Mouse (Mus musculus): Measurements from ENCODE around the gene Chpf.

Gene Chpf

DNA sequence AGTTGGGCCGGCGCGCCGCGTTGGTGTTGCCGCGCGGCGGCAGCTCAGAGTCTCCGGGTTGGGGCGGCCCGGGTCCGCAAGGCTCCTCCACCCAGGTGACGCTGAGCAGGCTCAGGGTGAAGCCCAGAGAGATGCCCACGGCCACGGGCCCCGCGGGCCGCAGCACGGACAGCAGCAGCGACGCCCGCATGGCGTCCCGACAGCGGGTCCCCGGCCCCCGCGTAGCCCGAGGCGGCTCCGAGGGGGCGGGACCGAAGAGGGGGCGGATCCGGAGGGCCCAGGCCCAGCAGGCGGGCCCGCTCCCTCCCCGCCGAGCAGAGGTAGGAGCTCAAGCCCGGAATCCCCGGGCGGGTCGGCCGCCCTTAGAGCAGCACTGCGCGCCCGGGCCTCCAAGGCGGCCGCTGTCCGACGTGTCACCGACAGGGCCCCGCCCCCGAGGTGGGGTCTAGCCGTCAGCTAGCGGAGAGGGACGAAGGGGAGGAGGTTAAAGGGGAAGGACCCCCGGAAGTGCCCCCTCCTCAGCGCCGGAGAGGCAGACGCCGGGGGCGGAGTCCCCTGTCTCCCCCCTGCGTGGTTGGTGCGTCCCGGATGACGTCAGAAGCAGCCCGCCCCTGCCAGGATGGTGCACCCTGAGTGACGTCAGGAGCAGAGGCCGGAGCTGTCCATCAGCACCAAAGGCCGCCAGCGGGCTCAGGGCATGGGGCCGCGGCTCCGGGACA lies at the start of gene Chpf, which contains the start of gene Tmem198:
Gene Chpf, minus strand, starts transcription at position 392 of the 719 bp plus-strand sequence.
Gene Tmem198, plus strand, starts transcription at position 617 of the 719 bp plus-strand sequence.
- peak; percentile 99 for DNase-seq

DNA sequence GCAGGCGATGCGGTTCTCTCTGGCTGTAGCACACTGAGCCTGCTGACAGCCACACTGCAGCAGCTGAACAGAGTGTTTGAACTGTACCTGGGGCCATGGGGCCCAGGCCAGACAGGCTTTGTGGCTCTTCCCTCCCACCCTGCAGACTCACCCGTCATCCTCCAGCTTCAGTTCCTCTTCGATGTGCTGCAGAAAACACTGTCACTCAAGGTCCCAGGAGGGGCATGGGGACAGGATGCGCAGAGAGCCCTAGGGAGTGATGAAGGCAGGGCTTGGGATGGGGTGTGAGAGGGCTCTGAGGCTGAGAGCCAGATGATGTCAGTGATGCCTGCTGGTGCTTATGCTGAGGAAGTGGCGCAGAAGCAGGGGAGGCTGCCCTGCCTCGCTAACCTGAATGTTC lies 45.6 kb upstream of the Chpf start:
- no peak for DNase-seq

GRCm38 (mm10) chr1:75521321-75522031 lies 42.4 kb upstream of the Chpf start, which contains the start of gene Stk11ip:
TSS of gene Stk11ip (plus strand) at chr1:75521529.
- DNase-seq: peak; percentile 91

GRCm38 (mm10) chr1:75519576-75519975 lies 40.5 kb upstream of the Chpf start:
- DNase-seq: no peak

DNA sequence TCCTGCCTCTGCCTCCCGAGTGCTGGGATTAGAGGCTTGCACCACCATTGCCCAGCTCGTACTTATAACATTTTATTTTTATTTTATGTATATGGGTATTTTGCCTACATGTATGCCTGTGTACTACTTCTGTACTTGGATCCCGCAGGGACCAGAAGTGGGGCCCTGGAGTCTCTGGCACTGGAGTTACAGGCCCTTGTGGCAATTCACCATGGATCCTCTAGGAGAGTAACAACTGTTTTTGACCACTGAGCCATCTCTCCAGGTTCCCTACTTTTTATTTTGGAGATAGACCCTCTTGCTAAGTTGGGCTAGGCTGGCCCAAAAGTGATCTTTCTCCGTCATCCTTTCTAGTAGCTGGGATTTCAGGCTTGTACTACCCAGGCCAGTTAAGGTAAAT lies 39.3 kb upstream of the Chpf start:
- no peak for DNase-seq

DNA sequence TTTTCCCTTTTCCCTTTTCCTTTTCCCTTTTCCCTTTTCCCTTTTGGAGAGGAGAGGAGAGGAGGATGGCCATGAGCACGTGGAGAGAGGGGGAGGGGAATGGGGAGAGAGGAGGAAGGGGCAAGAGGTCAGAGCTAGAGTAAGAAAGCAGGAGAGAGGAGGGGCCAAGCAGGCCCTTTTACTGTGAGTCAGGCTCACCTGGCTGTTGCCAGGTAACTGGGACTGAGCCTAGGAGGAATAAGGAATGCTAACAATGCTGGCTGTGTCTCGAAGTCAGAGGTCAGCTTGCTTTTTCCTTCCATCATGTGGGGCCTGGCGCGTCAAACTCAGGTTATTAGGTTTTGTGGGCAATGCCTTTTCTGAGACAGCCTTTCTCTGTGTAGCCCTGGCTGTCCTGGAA lies 38.9 kb upstream of the Chpf start:
- no peak for DNase-seq

GRCm38 (mm10) chr1:75516703-75517380 lies 37.7 kb upstream of the Chpf start:
- no peak for DNase-seq

DNA sequence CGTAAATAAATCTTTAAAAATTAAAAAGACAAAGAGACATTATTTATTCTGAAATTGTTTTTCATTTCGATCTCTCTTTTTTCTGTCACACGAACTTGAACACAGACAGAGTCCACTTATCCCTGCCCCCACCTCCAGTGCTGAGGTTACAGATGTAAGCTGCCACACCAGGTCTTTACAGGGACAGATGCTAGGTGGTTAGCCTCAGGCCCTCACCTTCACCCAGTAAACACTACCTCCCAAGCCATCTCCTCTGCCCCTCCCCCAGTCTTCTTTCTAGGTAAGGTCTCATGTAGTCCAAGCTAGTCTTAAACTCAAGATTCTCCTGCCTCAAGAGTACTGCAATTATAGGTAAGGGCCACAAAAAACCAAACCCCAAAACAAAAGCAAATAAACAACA lies 33.4 kb upstream of the Chpf start:
- no peak for DNase-seq

DNA sequence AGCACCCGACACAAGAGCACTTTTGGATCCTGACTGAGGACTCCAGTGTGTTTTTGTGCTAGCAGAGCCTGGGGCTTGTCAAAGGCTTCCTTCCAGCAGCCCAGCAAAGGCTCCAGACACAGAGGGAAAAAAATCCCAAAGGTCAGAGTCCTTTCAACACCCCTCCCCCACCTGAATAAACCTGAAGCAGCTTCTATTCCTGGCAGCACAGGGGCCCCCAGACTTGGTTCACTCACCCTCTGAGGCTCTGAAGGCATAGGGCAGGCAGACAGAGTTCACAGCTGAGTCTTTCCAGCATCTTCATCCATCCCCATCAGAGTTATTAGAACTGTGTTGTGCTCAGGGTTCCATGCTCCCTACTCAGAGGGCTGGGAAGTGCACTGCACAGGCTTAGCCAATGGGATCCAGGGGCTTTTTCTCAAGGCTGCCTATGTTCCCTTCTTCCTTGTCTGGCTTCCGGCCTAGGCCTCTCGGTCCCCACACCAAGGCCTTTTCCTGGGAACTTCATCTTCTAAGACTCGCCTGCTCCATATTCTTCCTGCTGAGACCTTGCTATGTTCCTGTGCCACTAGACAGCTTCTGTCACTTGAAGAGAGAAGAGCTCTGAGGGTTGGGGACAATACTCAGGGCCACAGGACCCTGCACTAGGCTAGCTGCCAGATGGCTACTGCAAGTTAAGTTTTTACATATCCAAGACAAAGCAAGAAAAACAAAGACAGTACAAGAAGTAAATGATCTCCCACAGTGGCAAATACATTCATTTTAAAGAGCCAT lies 32.5 kb upstream of the Chpf start:
- DNase-seq: no peak

DNA sequence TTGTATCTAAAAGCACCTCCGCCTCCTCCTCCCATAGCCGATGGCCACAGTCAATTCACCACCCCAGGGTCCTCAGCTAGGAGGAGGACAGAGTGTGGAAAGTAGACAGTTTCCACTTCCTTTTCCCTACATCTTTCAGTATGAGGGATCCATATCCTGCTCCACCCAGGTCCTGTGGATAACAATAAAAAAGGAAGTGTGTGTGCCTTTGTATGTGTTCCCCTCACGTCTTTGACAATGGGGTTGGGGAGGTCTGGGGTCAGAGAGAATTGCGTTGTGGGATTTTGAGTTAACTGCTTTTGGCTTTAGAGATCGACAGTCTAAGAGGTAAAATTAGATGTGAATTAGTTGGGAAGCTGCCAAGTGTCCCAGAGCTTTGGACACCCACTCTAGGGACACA lies 31.0 kb upstream of the Chpf start:
- no peak for DNase-seq

DNA sequence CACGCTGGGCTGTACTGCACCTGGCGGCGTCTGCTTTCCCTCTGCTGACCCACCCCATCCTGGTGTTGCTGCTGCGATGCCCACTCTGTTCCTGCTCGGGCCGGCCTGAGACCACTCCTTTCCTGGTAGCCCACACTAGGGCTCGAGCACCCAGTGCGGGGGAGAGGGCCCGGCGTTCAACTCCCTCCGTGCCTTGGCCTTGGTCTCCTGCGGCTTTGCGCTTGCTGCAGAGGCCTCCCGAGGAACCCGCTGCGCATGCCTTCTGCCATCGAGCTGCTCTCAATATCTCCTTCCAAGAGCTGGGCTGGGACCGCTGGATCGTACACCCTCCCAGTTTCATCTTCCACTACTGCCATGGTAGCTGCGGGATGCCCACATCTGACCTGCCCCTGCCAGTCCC lies 30.5 kb upstream of the Chpf start:
- DNase-seq: no peak

- no peak for DNase-seq
Observed at GRCm38 (mm10) chr1:75507006-75507405, 27.9 kb upstream of the Chpf start, which contains the start of gene Inha. TSS of gene Inha (plus strand) at chr1:75507077.

DNA sequence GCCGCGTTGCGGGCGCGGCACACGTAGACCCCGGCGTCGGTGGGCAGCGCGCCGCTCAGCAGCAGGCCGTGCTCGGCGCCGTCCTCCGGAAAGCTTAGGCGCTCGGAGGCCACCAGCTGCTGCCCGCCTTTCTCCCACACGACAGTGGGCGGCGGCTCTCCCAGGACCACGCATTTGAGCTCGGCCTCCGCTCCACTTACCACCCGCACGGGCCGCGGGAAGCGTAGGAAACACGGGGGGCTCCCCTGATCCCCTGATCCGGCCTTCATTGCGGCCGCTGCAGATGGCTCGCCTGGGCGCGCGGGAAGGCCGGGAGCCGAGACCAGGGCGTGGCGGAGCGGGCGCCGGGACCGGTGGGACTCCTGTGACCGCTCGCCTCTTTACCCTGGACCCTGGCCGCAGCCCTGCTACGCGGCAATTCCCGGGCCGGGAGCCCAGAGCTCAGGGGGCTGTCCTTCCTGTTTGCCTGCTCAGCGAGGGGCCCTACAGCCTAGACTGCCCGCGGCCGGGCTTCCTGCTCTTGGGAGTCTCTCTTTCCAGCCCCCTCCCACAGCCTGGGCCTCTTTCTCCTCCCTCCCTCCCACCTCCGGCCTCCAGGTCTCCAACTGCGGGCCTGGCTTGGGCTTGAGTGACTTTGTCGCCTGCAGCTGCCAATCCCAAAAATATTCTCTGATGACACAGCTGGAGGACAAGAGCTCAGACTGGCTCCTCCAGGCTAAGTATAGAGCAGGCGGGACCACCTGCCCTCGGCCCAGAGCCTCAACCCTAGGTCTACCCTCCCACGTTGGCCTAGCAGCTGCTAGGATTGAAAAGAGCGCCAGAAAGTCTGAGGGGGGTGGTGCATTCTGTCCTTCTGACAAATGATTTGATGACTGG lies 27.1 kb upstream of the Chpf start, which contains the start of gene Obsl1:
Gene Obsl1, minus strand, starts transcription at position 497 of the 876 bp plus-strand sequence.
- no peak for DNase-seq

DNA sequence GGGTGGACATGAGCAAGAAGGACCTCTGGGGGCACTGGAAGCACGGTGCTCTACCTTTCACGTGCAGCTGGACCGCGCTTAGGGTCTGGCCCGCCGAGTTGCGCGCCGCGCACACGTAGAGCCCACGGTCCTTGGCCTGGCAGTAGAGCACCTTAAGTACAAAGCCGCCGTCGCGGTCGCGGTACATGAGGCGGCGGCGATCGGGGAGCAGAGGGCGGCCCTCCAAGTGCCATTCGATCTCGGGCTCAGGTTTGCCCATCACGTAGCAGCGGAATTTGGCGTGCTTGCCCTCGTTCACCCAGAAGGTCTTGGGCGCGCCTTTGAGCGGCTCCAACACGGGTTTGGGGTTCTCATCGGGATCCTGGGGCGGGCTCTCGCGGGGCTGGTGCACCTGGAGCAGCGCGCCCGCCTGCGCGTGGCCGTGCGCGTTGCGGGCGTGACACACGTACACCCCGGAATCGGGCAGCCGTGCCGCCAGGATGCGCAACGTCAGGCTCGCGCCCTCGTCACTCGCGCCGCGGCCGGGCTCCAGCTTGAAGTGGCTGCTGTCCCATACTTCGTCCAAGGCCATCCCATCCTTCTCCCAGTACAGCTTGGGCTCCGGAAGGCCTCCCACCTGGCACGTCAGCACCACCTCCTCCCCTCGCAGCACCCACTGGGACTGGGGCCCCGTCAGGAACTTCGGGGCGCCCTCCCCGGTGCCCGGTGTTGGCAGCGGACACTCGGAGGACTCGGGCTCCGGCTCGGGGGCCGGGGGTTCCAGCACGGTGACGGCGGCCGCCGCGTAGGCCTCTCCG lies 26.2 kb upstream of the Chpf start:
- DNase-seq: peak; percentile 89

DNA sequence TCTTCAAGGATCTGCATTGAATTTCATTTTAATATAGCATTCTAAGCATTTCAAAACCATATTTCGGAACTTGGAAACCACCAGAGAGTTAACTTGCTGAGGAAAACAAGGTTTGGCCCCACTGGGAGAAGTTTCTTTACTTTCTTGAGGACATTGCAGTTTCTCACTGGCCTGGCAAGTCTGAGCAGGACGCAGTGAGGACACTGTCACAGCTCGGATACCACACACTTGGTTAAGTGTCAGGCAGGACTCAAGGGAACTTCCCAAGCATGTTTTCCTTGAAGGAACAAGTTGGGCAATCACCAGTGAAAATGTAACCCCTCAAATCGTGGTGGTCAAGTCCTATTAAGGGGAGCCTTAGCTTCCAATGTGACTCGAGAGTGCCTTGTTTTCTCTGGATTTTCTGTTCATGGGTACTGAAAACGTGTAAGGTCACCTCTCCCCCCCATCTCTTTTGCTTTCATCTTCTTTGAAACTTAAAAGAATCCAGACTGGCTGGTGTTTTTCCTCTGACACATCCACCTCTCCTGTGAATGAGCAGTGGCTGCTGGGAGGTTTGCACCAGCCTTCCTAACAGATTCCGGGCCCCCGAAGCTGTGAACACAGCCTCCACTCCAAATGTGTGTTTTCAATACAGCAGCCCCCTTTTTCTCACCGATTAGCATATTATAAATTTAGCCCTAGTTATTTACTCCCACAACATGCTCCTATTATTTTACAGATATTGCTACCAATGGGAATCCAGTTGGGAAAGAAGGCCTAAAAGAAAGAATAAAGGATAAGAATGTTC lies 25.3 kb upstream of the Chpf start:
- DNase-seq: no peak

- DNase-seq: peak; percentile 42
Observed at GRCm38 (mm10) chr1:75503651-75503980, 24.5 kb upstream of the Chpf start.

GRCm38 (mm10) chr1:75502945-75503650 lies 24.0 kb upstream of the Chpf start:
- DNase-seq: peak; percentile 35

DNA sequence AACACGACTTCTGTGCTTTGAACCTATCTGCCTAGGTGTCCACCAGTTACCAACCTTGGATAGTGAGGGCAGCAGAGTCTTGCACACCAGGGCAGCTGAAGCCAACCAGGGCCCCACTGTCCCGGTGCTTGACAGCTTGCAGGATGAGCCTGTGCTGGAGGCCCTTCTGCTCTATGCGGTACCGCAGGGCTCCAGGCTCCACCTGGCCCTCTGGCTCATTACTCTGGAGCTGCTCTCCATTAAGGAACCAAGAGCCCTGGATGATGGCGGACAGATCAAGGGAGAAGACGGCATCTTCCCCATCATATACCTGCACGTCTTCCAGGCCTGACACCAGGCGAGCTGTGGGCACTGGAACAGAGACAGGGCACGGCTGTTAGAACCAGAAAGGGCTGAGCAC lies 22.8 kb upstream of the Chpf start:
- DNase-seq: peak; percentile 5

GRCm38 (mm10) chr1:75499441-75499840 lies 20.3 kb upstream of the Chpf start:
- peak; percentile 4 for DNase-seq

GRCm38 (mm10) chr1:75498897-75499296 lies 19.8 kb upstream of the Chpf start:
- no peak for DNase-seq
